Mouse (Mus musculus): ENCODE data around the gene 2510002D24Rik. TPM values are rescaled to one million over a fixed set of nuclear protein-coding genes. Genes with fewer than 3 reads are reported as not detected.

The 2510002D24Rik gene
- total RNA-seq (2015; ENCODE audit: low replicate concordance) (12.7 and 14.0 TPM in 2 replicates), total RNA-seq (2017; ENCODE audit: low replicate concordance) (6.3 and 10.9 TPM in 2 replicates)

DNA sequence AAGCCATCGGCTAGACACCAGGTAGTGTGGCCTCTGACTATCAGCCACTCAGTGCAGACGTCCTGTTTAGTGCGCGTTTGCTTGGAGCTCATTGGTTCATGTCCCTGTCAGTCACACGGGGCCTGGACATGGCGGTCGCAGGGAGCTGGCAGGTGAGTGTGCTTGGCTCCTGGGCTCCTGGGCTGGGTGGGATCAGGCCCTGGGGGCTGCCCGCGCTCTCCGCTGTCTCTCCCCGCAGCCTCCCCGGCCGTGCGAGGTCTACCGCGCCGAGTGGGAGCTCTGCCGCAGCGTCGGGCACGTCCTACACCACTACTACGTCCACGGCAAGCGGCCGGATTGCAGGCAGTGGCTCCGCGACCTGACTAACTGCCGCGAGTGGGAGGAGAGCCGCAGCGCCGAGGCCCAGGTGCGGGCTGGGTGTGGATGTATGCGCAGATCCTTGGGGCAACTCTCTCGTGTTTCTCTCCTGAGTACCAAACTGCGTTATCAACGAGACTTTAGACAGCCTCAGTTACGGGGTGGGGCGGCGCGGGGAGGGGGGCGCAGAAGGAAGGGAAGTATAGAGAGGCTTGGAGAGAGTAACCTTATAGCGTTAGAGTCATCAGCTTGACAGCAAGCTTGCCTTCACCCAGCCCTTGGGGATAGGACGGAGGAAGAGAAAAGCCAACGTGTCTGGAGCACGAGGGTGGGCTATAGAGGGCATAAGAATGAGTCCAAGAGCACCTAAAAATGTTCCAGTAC lies at the start of gene 2510002D24Rik, which contains the start of gene Gm28539:
TSS of gene 2510002D24Rik (plus strand) at position 111 of the 741 bp plus-strand sequence.
TSS of gene Gm28539 (plus strand) at position 117 of the 741 bp plus-strand sequence.
- peak; percentile 96 for ATAC-seq (replicated peaks; ENCODE audit: low FRiP score, poor library complexity, severe bottlenecking)

DNA sequence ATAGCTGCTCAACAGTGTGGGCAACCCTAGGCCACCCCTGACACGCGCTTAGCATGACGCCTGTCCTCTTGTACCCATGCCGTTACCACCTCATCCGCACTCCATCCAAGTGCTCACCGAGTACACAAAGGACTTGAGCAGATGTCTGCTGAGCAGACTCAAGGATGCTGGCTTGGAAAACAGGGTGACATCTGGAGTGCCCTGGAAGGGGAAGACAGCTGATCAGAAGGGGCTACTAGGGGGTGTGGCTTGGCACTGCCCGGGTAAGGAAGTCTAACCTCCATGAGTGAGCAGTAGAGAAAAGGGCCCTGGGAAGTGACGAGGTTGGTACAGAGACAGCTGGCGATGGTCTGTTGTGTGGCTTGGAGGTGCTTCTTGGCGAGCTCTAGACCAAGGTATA lies 49.7 kb upstream of the 2510002D24Rik start:
- ATAC-seq (replicated peaks; ENCODE audit: low FRiP score, poor library complexity, severe bottlenecking): no peak

DNA sequence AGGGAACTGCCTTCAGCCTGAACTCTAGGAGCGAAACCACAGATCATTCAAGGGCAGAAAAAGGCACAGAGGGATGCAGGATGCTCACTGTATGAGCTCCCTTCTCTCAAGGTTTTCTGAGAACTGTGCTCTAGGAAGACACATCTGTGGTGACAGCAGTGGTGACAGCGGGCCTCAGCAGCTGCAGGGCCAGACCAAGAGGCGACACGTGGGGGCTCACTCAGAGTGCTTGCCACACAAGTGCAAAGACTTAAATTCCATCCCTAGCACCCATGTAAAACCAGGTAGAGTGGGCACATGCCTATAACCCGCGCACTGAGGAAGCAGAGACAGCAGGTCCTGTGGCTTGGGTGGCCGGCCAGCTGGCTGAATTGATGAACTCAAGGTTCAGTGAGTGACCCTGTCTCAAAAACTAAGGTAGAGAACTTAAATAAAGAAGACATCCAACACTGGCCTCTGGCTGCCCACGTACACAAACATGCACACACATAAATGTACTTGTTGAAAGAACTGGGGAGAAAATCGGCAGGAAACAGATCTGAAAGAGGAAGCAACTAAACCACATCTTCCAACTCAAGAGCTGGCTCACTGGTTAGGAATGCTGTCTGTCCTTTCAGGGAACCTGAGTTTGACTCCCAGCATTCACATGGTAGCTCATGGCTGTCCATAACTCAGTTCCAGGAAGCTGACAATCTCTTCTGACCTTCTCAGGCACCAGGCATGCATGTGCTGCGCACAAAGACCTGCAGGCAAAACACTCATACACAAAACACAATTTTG lies 47.6 kb upstream of the 2510002D24Rik start:
- no peak for ATAC-seq (replicated peaks; ENCODE audit: low FRiP score, poor library complexity, severe bottlenecking)

DNA sequence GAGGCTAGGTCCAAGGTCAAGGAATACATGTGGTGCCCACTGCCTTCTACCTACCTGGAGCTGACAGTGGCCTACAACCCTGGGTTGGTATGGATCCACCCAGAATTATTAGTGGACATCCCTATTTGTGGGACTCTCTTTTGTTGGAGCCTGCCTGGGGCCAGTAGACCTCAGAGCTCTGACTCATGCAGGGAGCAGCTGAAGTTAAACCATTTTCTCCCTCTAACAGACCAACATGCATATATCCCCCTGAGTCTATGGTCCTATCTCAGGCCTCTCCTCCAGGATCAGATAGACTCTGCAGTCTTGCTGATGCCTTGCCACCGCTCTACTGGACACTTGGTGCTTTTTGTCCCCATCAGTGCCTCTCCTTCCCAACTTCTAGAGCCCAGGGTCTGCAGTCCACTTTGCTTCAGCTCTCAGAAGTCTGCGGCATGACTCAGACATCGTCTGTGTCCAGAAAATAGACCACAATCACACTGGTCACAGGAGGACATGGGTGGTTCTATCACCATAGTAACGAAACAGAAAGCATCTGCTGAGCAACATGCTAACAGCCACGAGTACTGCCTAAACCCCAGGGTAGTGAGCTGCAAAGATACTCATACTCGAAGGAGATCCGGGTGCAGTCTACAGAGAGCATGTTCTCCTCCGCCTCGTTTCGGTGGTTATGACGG lies 41.0 kb upstream of the 2510002D24Rik start:
- ATAC-seq (replicated peaks; ENCODE audit: low FRiP score, poor library complexity, severe bottlenecking): no peak

DNA sequence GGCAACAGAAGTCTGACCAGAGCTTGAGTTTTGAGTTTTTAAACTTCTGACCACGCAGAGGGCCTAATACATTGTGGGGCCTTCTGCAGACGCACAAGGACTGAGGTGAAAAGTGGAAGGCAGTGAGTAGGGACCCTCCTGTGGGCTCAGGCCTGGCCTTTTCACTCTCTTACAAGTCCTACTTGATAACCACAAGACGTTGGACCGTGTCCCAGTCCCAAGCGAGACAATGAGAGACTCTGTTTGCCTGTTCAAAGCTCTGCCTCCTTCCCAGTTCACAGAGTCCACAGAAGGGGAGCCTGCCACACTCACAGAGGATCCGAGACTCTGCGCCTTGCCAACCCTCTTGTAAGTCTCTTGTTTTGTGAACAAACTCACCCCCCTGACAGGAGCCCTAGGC lies 39.7 kb upstream of the 2510002D24Rik start:
- ATAC-seq (replicated peaks; ENCODE audit: low FRiP score, poor library complexity, severe bottlenecking): no peak

DNA sequence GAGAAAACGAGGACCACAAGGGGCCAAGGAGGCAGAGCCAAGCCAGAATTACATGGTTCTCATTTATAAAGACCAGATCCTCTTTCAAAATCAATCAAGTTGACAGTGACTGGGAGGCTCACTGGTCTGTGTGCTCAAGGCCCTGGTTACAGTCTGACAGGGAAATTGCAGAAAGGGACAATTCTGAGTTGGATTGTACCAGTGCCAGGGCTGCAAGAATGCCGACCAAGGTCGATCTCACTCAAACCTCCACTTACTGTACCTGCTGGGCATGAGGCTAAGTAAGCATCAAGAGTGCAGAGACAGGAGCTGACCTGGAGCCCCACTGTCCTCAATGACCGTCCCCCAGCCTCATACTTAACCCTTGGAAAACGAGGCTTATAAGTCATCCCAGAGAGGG lies 38.2 kb upstream of the 2510002D24Rik start:
- no peak for ATAC-seq (replicated peaks; ENCODE audit: low FRiP score, poor library complexity, severe bottlenecking)

DNA sequence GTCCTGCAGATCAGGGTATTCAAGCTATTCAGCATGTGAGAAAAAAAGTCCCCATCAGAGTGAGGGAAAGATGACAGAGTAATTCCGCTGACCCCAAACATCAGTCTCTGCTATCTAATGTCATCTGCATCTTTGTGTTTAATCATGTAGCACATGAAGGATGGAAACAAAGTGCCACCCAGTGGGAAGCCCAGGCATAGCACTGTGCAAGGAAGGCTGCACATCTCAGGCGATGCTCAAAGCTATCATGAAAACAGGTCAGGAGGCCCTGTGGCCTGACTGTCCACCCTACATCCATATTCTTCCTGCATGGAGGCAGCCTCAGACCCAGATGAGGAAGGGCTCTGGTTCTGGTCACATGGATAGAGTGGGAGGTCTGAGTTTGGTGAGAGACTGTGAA lies 37.5 kb upstream of the 2510002D24Rik start:
- ATAC-seq (replicated peaks; ENCODE audit: low FRiP score, poor library complexity, severe bottlenecking): 0 out of 2 replicates have a peak, but pooled peaks have one; percentile 44

DNA sequence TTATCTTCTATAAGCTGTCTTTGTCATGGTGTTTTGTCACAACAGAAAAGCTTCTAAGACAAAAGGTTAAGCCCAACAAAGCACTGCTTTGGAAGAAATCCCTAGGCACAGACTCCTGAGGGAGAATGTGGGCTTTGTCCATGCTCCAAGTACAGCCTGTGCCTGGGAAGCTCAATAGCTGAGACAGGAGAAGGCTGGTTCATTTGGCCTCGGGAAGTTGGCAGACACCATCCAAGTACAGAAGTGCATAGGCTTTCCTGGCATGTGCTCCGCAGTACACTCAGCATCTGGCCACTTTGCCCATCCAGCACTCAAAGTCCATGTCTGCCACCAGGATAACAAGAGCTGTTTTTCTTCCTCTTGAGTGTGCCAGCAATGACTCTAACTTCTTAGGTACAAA lies 30.6 kb upstream of the 2510002D24Rik start:
- ATAC-seq (replicated peaks; ENCODE audit: low FRiP score, poor library complexity, severe bottlenecking): no peak

DNA sequence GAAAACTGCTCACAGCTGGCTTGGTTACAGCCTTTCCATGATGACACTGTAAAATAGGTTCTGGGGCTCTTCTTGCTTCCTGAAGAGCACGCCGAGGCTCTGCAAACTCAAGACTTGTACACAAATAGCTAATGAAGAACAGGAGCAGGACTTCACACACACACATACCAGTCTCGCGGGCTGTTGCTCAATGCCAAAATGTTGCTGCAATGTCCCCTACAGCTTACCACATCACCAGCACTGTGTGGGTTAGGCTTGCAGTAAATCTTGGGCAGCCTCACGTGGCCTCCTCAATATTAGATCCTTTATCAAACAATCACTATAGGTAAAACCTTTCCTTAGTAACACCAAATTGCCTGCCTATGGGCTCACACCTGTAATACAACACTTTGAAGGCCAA lies 27.4 kb upstream of the 2510002D24Rik start:
- no peak for ATAC-seq (replicated peaks; ENCODE audit: low FRiP score, poor library complexity, severe bottlenecking)

DNA sequence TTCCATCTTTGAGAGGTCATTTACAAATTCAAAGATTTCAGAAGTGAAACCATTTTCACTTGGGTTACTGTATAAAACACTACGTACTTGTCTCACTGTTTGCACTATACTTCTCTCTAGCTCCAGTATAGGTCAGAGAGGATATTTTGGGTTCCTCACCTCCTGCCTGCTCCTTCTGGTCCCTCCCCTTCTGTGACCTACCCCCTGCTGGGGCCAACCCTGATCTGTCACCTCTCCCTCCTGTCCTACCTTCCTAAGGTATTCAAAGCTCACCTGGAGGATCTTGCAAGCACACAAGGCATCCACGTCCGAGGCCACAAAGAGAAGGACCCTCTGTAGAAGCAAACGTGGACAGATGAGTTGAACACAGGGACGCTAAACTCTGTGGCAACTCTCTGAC lies 25.3 kb upstream of the 2510002D24Rik start:
- peak; percentile 38 for ATAC-seq (replicated peaks; ENCODE audit: low FRiP score, poor library complexity, severe bottlenecking)

DNA sequence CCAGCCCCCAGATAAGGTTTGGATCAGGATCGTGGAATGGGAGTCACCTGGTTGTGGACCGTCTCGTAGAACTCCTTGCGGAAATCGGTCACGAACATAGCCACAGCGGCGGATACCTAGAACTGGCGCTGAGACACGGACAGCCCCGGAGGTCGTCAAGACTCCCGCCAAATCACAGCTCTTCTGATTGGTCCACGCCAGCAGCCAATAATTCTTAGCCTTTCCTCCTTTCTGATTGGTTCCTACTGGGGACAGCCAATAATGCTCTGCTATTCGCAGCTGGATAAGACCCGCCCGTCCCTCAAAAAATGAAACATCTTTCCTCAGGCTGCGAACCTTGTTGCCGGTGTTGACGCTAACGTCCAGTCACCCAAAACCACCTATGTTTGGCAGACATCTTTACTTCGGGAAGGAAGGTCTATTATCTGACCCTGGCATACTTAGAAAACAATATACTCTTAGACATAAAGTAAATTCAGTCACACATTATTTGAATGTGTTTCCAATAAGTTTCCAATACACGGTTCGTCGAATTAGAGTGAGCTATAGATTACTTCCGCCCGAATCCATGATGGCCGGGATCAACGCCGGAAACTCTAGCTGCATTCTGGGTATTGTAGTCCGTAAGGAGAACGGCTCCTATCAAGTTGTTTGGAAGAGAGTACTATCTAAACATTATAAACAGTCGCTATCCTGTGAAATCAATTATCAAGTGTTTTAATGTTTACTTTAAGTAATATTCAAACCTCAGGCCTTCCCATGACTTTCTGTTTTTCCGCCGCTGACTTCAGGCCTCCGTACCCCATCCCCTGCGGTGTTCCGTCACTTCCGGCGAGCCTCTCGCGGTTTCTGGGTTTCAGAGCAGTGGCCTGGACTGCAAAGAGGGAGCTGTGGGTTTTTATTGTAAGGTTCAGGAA lies 24.7 kb upstream of the 2510002D24Rik start, which contains the start of the genes Ufd1 and Cdc45:
TSS of gene Ufd1 (plus strand) at position 312 of the 917 bp plus-strand sequence.
TSS of gene Cdc45 (minus strand) at position 520 of the 917 bp plus-strand sequence.
- peak; percentile 90 for ATAC-seq (replicated peaks; ENCODE audit: low FRiP score, poor library complexity, severe bottlenecking)

DNA sequence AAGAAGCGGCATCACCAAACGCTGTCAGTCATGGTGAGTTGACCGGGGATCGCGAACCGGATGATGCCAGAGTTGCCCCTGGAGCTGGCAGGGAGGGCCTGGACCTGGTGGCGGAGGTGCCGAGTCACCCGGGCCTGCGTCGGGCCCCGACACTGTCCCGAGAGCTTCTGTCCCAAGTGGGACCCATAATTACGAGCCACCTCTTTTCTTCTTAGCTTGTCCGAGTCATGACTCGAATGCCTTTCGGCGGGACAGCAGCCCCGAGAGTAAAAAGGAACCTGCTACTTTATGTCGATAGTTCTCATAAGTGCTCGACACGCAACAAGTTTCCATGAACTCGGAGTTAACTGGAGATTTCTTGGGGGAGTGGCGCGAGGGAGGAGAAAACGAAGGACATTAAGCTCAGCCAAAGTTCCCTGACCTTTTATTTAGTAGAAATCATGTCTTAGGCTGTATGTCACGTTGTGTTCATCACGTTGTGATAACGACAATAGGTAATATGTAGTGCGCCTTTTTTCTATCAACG lies 23.9 kb upstream of the 2510002D24Rik start:
- ATAC-seq (replicated peaks; ENCODE audit: low FRiP score, poor library complexity, severe bottlenecking): peak; percentile 60

DNA sequence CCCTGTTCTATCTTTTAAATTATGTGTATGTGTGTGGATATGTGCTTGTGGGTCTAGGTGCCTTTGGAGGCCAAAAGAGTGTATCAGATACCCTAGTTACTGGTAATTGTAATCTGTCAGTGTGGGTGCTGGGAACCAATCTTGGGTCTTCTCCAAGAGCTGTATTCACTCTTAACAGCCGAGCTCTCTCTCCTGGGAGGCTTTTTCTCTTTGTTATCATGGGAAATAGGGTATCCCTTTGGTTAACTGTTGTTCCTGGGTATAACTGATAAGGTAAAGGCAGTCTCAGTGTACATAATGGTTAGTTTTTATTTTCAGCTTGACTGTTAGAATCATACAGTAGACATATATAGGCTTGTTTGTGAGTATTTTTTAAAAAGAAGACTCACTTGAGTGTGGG lies 14.0 kb upstream of the 2510002D24Rik start:
- no peak for ATAC-seq (replicated peaks; ENCODE audit: low FRiP score, poor library complexity, severe bottlenecking)

DNA sequence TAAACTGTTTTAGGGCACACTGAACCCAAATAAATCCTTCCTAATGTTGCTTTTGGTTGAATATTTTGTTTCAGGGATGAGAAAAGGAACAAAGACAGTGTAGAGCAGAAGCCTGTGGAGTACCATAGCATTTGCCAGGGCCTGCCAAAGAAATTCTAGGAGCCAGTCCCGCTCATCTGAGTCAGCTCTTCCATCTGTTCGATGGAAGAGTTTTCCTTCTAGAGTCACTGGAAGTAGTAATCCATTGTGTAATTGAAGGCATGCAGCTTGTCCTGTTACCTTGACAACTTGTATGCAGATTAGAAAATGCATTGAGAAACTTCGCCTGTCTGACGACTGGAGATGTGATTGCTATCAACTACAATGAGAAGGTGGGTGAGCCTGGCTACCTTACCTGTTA lies 13.5 kb upstream of the 2510002D24Rik start:
- ATAC-seq (replicated peaks; ENCODE audit: low FRiP score, poor library complexity, severe bottlenecking): no peak

DNA sequence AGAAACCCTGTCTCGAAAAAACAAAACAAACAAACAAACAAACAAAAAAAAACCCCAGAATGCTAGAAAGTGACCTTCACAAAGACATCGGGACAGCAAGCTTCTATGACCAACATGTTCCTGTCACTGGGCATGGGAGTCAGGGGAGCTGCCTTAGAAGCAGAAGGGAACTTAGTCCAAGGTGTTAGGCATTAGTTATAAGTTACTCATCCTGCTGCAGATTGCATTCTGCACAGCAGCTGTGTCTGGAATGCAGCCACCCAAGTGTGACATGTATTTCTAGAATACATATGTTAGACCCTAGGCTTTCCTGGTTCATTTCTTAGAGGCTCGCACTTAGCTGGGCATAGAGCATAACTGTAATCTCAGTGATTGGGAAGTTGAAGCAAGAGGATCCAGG lies 7.7 kb upstream of the 2510002D24Rik start:
- no peak for ATAC-seq (replicated peaks; ENCODE audit: low FRiP score, poor library complexity, severe bottlenecking)

DNA sequence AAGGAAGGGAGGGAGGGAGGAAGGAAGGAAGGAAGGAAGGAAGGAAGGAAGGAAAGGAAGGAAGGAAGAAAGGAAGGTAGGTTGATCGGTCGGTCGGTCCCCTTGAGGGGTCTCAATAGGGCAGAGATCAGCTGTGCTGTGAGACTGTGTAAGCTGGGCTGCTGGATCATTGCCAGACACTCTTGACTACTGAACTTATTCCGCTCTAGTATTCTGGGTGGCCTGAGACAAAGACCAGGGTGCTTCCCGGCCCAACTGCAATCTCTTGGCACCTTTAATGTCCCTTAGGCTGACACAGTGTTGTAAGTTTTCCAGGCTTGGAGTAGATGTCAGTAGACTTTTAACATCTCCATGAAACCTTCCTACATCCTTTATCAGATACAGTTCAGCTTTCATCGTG lies 7.3 kb upstream of the 2510002D24Rik start:
- no peak for ATAC-seq (replicated peaks; ENCODE audit: low FRiP score, poor library complexity, severe bottlenecking)

DNA sequence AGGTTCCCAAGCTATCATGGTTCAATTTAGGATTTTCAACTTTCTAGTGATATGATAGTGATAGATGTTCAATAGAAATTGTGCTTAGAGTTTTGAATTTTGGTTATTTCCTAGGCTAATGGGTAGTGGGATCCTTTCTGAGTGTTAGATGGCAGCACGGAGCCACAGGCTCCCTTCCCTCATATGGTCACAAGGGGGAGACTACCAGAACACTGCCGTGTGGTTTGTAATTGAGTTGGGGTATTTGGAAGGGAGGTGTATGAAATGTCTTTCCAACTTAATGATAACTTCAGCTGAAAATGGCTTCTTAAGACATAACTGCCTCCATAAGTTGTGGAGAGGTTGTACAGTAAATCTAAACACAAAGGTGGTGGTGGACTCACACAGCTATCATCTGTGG lies 2.9 kb upstream of the 2510002D24Rik start:
- ATAC-seq (replicated peaks; ENCODE audit: low FRiP score, poor library complexity, severe bottlenecking): no peak

DNA sequence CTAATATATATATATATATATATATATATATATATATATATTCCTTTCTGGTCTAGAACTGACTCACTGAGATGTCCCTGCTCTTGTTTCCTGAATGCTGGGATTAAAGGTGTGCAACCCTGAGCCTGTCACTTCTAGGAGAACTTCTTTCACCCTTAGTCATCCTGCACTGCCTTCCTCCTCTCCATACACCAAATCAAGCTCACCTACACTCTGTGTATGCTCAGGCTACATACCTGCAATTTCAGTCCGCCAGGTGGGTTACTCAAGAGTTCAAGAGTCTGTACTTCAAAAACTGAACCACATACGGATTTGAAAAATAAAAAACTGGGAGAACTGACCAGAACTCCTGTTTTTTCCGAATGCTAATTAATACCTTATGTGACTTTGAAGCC lies 308 bp upstream of the 2510002D24Rik start:
- ATAC-seq (replicated peaks; ENCODE audit: low FRiP score, poor library complexity, severe bottlenecking): no peak

DNA sequence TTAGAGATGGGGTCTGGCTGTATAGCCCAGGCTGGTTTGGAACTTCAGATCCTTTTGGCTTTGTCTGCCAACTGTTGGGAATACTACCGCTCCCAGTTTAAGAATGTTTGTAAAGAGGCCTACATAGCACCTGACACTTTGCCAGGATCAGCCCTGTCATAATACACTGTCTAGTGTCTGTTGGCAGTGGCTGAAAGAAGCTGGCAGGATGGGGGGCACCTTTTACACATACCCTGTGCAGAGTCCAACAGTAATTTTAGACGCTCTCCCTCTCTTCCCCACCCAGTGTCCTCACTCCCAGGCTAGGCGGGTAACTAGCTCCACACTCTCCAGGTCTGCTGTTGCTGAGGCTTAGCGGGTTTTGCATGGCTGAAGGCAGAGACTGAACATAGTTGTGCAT lies 2.0 kb downstream of the 2510002D24Rik start:
- no peak for ATAC-seq (replicated peaks; ENCODE audit: low FRiP score, poor library complexity, severe bottlenecking)

Measured in erythroblast, adult 5-6 weeks (primary cell).